Mouse (Mus musculus) right cerebral cortex, postnatal 10 days (tissue): ENCODE results near the gene Scrn1.

Source experiments
- DNase-seq, 2 experiments: peaks; one replicate each; pipeline ENCODE4 v3.0.0; 2021; ENCODE audit warnings: low spot score in 2 of 2

Gene Scrn1

DNA sequence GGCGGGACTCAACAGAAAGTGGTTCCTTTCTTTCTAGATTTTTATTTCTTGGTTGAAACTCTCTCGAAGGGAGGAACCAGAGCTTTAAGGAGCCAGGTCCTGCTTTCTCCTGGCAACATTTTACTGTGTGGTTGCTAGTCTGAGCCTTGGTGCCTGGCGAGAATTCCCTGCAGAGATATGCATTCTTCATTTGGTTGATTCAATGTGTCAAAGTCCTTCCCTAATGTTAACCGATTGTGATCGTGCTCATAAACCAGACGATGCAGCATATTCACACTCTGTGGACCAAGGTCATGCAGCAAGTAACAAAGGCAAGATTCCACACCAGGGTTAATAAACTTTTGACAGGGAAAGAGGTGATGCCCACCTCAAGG is 244 bp upstream of the Scrn1 start:
- no peak for DNase-seq

- DNase-seq = peak; percentile 54 to 61
These were observed 1.3 kb downstream of the Scrn1 start for GRCm38 (mm10) chr6:54565012-54565411.

GRCm38 (mm10) chr6:54564506-54564991 is 1.7 kb downstream of the Scrn1 start:
- no peak for DNase-seq

DNA sequence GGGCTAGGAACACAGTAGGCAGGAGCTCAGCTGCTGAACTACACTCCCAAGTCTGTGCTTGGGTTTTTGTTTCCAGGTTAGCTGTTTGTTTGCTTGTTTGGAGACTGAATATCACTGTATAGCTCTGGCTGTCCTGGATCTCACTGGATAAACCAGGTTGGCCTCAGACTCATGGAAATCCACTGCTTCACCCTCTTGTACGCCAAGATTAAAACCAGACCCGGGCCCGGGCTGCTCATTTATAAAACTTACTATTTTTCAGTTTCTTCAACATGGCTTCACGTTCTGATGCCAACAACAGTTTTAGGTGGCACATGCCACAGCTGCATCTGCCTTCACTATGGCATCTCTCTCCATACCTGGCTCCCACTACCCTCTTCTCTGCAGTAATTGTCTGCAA is 2.7 kb downstream of the Scrn1 start:
- no peak for DNase-seq

GRCm38 (mm10) chr6:54562018-54562809 is 4.1 kb downstream of the Scrn1 start:
- DNase-seq = no peak

DNA sequence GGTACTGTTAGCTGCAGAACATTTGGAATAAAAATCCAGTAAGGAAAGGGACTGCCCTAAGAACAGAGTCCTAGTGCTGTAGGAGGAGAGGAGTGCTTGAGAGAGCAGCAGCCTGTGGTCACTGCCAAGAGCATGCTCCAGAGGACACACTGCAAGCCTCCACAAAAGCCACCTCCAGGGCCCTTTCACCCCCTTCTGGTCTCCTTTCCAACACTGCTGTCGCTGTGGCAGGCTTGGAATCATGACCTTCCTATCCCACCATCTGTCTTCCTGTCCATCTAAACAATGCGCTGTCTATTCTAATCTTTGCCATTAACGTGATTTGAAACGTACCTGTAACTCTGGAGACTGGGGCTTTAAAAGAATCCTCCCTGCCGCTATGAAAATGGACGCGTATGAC is 7.8 kb downstream of the Scrn1 start:
- DNase-seq = no peak

DNA sequence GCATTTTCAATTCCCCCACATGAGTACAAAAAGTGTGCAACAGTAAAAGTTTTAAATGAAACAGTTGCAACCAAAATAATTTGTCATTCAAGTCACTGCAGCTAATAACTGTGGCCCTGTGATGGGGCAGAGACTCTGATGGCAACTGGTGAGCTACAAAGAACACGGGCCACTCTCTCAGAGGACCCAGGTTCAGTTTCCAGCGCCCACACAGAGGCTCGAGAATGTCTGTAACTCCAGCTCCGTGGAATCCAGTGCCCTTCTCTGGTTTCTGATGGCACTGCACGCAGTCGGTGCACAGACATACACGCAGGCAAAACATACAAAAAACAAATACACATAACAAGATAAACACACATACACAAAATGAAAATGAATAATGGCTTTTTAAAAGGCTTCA is 8.6 kb downstream of the Scrn1 start:
- no peak for DNase-seq

DNA sequence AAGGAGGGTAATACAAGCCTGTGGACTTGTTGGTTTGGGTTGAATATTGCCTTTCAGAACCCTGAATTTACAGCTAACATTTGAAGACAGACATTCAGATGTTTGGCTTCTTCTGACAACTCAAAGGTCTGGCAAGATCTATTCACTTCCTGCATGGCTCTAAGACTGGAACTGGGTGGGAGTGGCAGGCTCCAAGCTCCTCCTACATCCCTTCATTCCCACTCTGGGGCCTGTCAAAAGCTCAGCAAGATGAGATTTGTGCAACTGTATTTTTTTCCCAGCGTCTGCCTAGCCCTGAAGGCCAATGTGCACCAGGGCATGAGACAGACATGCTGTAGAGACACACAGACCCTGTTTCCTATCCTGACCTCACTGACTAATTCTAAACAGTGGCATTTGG is 10.5 kb downstream of the Scrn1 start:
- no peak for DNase-seq

GRCm38 (mm10) chr6:54554341-54555110 is 11.8 kb downstream of the Scrn1 start:
- peak; percentile 49 to 71 for DNase-seq

DNA sequence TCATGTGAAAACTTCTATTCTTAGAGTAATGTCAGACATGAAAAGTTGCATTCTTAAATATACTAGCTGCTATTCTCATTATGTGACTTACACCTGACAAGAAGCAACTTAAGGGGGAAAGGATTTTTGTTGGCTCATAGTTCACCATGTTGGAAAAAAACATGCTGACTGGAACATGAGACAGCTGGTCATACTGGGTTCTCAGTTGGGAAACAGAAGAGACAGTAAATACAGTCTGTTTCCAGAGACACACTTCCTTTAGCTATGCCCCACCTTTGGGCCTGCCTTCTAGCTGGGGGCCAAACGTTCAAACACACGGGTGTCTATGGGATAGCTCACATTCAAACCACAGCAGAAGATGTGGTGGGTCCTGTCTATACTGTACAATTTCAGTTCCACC is 12.7 kb downstream of the Scrn1 start:
- no peak for DNase-seq

GRCm38 (mm10) chr6:54552721-54553413 is 13.4 kb downstream of the Scrn1 start:
- no peak for DNase-seq

- no peak for DNase-seq
These were observed 15.4 kb downstream of the Scrn1 start for GRCm38 (mm10) chr6:54550801-54551323.

- no peak for DNase-seq
These were observed 17.0 kb downstream of the Scrn1 start for GRCm38 (mm10) chr6:54549311-54549710.

- peak in 1 of 2 experiments; percentile 43 for DNase-seq
These were observed 17.8 kb downstream of the Scrn1 start for GRCm38 (mm10) chr6:54548314-54549019.

- DNase-seq = no peak
These were observed 22.6 kb downstream of the Scrn1 start for GRCm38 (mm10) chr6:54543646-54544045.

DNA sequence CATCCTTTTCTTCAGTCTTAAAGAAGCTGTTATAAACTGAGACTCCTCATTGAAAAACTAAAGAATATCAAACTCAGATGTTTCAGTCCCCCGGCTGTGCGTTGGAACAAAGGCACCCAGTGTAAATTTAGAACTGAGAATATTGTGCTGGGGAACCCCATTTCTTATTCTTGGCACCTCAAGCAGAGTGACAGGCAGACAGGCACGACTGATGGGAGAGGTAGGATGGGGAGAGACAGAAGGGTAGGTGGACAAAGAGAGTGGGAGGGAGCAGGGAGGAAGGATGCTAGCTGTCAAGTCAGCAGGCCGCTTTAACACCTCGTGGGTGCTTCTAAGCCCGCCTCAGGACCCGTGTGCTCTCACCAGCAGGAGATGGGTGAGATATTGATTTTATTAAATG is 23.5 kb downstream of the Scrn1 start:
- no peak for DNase-seq

GRCm38 (mm10) chr6:54540252-54540887 is 25.9 kb downstream of the Scrn1 start:
- DNase-seq = no peak

DNA sequence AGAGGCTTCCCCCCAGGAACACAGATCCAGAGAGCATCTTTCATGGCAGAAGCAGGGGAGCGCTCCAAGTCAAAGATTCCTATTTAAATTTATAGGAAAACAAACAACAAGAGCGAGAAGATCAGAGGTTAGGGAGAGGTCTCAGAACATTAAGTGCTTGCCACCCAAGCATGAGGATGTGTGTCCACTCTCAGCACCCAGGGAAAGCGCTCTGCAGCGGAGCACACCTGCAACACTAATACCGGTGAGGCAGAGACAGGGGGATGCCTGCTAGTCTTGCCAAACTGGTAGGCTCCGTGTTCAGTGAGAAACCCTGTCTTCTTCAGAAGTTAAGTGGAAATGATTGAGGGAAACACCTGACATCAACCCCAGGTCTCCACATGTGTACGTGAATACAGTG is 26.9 kb downstream of the Scrn1 start:
- DNase-seq = no peak

GRCm38 (mm10) chr6:54538773-54539173 is 27.5 kb downstream of the Scrn1 start:
- peak; percentile 41 to 64 for DNase-seq

GRCm38 (mm10) chr6:54537053-54537452 is 29.2 kb downstream of the Scrn1 start:
- no peak for DNase-seq

- no peak for DNase-seq
These were observed 30.8 kb downstream of the Scrn1 start for GRCm38 (mm10) chr6:54535485-54535884.
